Mouse (Mus musculus): ENCODE measurements around the gene Vmn1r31.

Vmn1r31 gene

DNA sequence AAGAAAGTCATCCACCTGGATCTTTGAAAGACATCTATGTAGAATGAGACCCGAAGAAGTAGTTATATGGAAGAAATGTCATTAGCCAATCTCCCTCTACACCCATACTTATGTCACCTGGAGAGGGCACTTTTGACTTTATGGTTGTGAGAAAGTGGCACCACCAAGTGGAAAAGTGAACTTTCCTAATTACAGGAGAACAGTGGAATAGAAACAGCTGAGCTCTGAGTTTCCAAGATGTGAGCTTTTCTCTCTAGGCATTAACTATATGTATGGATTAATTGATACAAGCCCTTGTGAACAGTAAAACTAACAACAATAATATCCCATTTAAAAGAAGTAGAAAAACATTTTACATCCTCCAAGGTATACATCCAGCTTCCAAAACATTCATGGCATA lies at the start of gene Vmn1r31:
Vmn1r31 (minus strand) TSS at position 101 of the 400 bp plus-strand sequence.
- DNase-seq (ENCODE audit: low read depth, low spot score), result no peak

DNA sequence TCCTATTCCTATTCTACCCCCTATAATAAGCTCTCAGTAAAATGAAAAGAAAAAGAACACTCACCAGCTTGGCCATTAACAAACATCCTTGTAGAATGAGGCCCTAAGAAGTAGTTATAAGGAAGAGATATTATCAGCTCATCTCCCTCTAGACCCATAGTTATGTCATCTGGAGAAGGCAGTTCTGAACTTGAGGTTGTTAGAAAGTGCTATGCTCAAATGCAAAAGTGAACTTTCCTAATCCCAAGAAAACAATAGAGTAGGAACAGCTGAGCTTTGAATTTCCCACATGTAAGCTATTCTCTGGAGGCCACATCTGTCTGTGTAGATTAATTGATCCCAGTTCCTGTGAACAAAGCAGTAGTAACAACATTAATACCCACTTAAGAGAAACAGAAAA lies 31.8 kb downstream of the Vmn1r31 start, which contains the start of gene Vmn1r30:
Vmn1r30 (minus strand) TSS at position 101 of the 400 bp plus-strand sequence.
- DNase-seq (ENCODE audit: low read depth, low spot score), result no peak

Data from CD4-positive helper T cell, adult 2 months (primary cell).